Mouse (Mus musculus) hindlimb bud, embryonic 11.5 days (tissue): ENCODE results near the gene Mri1.

Experiments used
- DNase-seq: peaks from one replicate; pipeline ENCODE4 v3.0.0-alpha.2; 2012; ENCODE audit warnings: low read depth, low spot score; ENCODE audit errors: extremely low spot score

Mri1 gene

DNA sequence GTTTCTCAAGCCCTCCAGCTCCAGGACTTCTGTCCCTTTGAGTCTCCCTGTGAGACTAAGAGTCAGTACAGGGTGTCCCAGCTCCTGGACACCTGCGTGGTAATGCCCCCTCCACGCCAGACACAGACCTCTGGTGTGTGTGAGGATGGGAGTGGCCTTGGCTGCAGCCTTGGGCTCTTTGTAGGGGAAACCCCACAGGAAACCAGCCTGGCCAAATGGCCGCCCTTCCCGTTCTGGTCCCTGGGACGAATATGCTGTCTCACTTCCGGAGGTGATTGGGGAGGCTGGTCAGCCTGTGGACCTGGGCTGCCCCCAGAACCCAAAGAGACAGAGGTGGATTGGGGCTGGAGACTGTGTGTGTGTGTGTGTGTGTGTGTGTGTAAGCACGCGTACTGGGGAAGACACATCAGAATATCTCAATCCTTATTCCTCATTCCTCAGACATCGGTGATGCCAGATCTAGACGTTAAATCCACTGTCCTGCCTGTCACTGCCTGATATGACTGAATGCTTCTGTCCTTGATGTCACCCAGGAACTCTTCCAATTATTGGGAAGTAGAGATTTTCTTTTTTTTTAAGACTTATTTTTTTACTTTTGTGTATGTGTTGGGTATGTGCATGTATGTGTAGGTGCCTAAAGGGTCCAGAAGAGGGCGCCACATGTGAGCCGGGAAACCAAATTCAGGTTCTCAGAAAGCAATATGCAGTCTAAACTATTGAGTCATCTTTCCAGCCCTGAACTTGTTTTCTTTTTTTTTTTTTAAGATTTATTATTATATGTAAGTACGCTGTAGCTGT, 53.0 kb downstream of the Mri1 start:
- DNase-seq = no peak

DNA sequence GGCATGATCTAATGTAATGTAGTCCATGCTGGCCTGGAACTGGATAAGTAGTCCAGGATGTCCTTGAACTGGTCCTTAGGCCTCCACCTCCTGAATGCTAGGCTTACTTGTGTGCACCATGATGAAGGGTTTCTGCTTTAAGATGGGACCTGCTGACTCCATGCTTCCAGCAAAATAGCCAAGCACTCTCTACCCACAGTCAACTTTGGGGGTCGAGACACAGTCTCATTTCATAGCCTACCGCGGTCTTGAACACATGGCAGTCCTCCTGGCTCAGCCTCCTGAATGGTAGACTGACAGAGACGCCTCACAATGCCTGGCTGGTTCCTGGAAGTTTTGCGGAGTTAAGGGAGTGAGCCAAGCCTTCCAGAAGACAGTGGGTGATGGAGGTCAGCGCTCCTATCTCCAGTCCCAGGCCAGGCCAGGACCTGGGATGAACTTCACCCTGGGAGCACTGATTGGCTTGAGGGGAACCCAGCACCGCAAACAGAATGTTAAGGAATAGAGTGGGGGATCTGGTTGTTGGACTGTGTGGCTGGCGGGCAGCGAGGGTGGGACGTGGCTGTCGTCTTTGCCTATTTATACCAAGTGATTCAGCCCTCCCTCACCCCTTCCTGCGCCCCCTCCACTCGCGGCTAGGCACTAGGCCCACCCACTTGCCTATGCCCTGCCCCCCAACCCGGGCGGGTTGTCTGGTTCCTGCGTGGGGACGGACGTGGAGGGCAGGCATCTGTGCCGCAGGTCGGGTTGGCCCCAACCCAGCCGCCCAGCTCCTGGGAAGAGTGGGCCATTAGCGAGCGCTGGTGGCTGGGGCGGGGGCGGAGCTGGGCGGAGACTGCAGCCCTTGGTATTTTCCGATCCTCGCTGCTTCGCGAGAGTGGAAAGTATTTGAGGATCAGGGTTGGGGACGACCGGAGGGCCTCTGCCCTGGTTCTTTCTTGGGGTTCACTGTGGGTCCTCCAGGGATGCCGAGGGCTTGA, 53.9 kb downstream of the Mri1 start:
- DNase-seq = no peak

DNA sequence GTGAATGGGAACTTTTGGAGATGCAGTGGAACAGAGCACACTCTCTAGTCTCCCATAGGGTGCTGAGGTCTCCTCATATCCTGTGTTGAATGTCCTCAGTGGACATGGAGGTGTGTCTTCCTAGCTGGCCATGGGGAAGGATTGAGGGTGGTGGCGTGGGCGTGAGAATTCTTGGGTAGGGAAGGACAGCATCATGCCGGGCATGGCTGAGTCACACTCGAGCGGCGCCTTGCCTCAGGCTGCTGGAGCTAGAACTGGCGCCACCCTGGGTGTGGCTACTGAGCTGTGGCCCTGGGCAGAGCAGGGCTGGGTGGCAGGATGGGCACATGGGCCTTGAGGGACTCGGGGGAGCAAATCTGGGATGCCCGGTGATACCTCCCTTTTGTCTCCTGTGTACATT, 54.7 kb downstream of the Mri1 start:
- DNase-seq = no peak

DNA sequence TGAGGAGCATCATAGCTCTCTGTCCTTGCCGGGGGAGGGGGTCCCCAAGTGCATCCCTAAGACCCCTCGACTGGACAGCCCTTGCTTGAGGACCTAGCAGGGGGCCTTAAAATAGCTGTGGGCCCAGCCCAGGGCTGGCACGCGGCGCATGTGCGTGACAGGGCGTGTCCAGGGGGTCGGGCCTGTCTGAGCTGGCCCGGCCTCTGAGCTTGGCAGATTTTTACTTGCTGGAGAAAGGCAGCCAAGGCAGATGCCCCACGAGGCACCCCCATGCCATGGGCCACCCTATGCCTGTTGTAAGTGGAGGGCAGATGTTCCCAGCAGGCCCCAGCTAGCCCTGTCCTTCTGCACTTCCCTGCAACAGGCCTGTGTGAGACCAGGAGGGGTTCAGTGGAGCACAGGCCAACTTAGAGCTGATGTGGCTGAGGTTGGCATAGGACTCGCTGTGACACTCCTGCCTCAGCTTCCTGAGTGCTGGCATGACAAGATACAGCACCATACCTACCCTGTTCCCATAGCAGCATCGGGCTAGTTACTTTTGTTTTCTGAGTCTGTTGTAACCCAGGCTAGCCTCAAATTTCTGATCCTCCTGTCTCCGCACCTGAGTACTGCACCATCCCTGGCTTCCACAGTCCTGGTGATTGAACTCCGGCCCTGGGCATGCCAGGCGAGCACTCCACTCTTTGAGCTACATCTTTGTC, 55.4 kb downstream of the Mri1 start:
- DNase-seq = no peak

DNA sequence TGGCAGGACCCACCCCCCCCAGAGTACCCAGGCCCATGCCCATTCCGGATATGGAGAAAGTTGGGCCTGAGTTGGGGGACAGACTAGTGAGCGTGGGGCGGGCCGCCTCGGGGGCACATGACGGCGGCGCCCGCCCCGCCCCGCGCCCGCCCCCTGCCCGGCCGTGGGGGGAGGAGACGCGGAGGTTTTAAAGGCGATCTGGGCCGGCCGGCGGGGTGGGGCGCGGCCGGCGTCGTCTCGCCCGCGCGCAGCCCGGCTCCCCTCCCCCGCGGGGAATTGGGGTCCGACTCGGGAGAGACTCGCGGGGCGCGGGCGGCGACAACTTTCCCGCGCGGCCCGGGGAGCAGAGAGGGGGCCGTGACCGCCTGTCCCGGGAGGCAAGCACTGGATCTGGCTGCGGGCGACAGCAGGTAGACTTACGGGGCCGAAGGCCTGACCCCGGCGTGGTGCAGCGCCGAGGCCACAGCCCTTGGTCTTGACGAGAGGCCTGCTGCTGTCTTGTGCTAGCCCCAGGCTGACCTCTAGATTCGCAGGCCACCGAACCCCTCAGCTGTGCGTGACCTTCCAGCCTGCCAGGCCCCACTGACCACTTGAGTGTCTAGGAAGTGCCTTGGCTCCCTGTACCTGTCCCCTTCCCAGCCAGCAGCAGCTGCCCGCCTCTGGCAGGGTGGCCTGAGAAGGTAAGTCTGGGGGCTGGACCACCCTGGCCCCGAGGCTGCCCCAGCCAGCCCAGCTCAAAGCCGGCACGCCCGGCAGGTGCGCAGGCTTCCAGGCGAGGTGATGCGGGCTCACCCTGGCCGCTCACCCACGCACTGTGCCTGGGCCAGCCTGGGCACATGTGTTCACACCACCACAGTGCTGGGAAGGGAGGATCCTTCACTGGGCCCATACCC, 56.2 kb downstream of the Mri1 start:
- DNase-seq = no peak

DNA sequence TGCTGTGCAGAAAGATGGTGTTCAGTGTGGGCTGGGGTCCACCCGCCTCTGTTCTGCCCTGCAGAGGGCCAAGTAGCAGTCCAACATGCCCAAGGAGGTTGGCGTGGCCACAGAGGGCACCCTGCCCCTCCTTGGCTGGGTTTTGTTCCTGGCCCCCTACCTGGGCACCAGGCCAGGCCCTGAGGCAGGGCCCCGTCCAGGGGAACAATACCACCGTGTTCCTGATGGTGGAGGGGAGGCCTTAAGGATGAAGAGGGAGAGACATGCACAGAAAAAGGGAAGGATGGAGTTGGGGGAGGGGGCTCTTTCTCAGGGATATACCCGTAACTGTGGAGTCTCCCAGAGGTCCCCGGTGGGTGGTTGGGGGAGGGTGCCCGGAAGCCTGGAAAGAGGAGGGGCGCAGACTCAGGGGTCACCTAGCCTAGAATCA, 57.0 kb downstream of the Mri1 start:
- no peak for DNase-seq
